Mouse (Mus musculus): Measurements from ENCODE around the gene Prr22. TPM values are rescaled to one million over a fixed set of nuclear protein-coding genes. Genes with fewer than 3 reads are reported as not detected.

Gene Prr22
- total and polyA plus RNA-seq, 3 experiments, result 0.15 to 1.3 (median 0.93) TPM

GRCm38 (mm10) chr17:56814316-56815056 is 44.4 kb downstream of the Prr22 start:
- dilution Hi-C loops (cut with MboI; ENCODE audit: extremely low pct_ligation_motif_present, extremely low pct_unique_long_range_greater_than_20kb, low sequenced_read_pairs), result no loop called here

DNA sequence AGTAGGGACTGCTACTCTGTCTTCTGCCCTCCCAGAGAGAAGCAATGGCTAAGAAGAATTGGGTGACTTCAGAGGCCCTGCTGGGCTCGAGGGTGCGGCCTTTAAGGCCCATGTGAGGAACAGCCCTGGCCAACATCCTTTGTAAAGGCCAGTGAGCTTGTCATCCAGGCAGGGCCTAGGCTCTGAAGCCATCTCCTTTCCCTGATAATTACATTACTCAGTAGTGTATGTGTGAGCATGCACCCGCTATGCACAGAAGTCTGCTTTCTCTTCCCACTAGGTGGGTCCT is 45.0 kb downstream of the Prr22 start:
- H3K79me2 ChIP-seq (replicated peaks; ENCODE audit: control insufficient read depth, extremely low read depth, insufficient read depth, poor library complexity, severe bottlenecking), result no peaks in the 10 kb centered on the region
- no peak for DNase-seq (ENCODE audit: extremely low read depth)
- no peak overlapping the region for H3K27ac ChIP-seq (ENCODE audit: insufficient read depth, low read depth)
- no peak for TF ChIP-seq RCOR1 (conservative IDR thresholded peaks at IDR 0.05; ENCODE audit: low read depth, low read length)
- no peak for TF ChIP-seq MYC (IDR thresholded peaks at IDR 0.05; ENCODE audit: low read depth, low read length)
- TF ChIP-seq NELFE (IDR thresholded peaks at IDR 0.05; ENCODE audit: low read depth, low read length), result no peak
- no peak for TF ChIP-seq MXI1 (IDR thresholded peaks at IDR 0.05; ENCODE audit: low read depth, low read length)
- no peak for TF ChIP-seq ZC3H11A (IDR thresholded peaks at IDR 0.05; ENCODE audit: low read depth, low read length)
- TF ChIP-seq USF2 (conservative IDR thresholded peaks at IDR 0.05; ENCODE audit: low read depth, low read length), result no peak
- TF ChIP-seq MAX (IDR thresholded peaks at IDR 0.05; ENCODE audit: low read length), result no peak
- no peak for TF ChIP-seq CTCF (conservative IDR thresholded peaks at IDR 0.05 in 1 of 2, IDR thresholded peaks at IDR 0.05 in 1 of 2; ENCODE audit: low read depth in 2 of 2, low read length in 2 of 2)
- TF ChIP-seq PAX5 (IDR thresholded peaks at IDR 0.05; ENCODE audit: low read length), result no peak
- H3K4me1 ChIP-seq (ENCODE audit: control insufficient read depth in 1 of 2, insufficient read depth in 2 of 2), result peaks cover 0 to 5% of the 10 kb centered on the region in 2 experiments; a peak in 2 of 4 replicates
- no peaks in the 10 kb centered on the region for H3K9me3 ChIP-seq (replicated peaks; ENCODE audit: low read length)
- peaks cover 55% of the 10 kb centered on the region for H3K27me3 ChIP-seq (replicated peaks)
- dilution Hi-C loops (cut with MboI; ENCODE audit: extremely low pct_ligation_motif_present, extremely low pct_unique_long_range_greater_than_20kb, low sequenced_read_pairs), result no loop called here
- H3K9ac ChIP-seq (ENCODE audit: insufficient read depth, low read depth), result no peak overlapping the region
- H3K36me3 ChIP-seq (replicated peaks in 1 of 2; ENCODE audit: control insufficient read depth in 1 of 2, insufficient read depth in 1 of 2, low read length in 1 of 2), result no peaks in the 10 kb centered on the region
- no peak overlapping the region for H3K4me2 ChIP-seq (ENCODE audit: insufficient read depth, low read depth, poor library complexity, severe bottlenecking)
- in situ Hi-C loops (cut with MboI; ENCODE audit: low pct_ligation_motif_present, low pct_unique_long_range_greater_than_20kb, low sequenced_read_pairs), result no loop called here
- no peak overlapping the region for H3K4me3 ChIP-seq (replicated peaks in 1 of 3; ENCODE audit: low read depth in 2 of 3, low read length in 2 of 3, poor library complexity in 1 of 3)

More at GRCm38 (mm10) chr17:56814316-56815056, 44.4 kb downstream of the Prr22 start:
- Histone ChIP-seq H3K4me2 (ENCODE audit: insufficient read depth, low read depth, poor library complexity, severe bottlenecking) (no peak overlapping the region), H3K4me1 (ENCODE audit: control insufficient read depth in 1 of 2, insufficient read depth in 2 of 2) (0 out of 4 replicates have a peak, but pooled peaks cover 0 to 2% of the 10 kb centered on the region in 2 experiments), H3K79me2 (replicated peaks; ENCODE audit: control insufficient read depth, extremely low read depth, insufficient read depth, poor library complexity, severe bottlenecking) (no peaks in the 10 kb centered on the region), H3K27me3 (replicated peaks) (peaks cover 52% of the 10 kb centered on the region), H3K27ac (ENCODE audit: insufficient read depth, low read depth) (no peak overlapping the region), H3K36me3 (replicated peaks in 1 of 2; ENCODE audit: control insufficient read depth in 1 of 2, insufficient read depth in 1 of 2, low read length in 1 of 2) (no peaks in the 10 kb centered on the region), H3K4me3 (replicated peaks in 1 of 3; ENCODE audit: low read depth in 2 of 3, low read length in 2 of 3, poor library complexity in 1 of 3) (no peak overlapping the region), H3K9ac (ENCODE audit: insufficient read depth, low read depth) (no peak overlapping the region), H3K9me3 (replicated peaks; ENCODE audit: low read length) (no peaks in the 10 kb centered on the region)
- DNase-seq (ENCODE audit: extremely low read depth), result peak; percentile 13
- in situ Hi-C loops (cut with MboI; ENCODE audit: low pct_ligation_motif_present, low pct_unique_long_range_greater_than_20kb, low sequenced_read_pairs), result no loop called here
- no peak for TF ChIP-seq IRF4 (IDR thresholded peaks at IDR 0.05; ENCODE audit: low read depth, low read length)
- no peak for TF ChIP-seq MYC (IDR thresholded peaks at IDR 0.05; ENCODE audit: low read depth, low read length)
- no peak for TF ChIP-seq SMC3 (IDR thresholded peaks at IDR 0.05; ENCODE audit: low read depth, low read length)
- TF ChIP-seq ZKSCAN1 (IDR thresholded peaks at IDR 0.05; ENCODE audit: borderline replicate concordance, low read depth, low read length), result no peak
- TF ChIP-seq POLR2A (IDR thresholded peaks at IDR 0.05; ENCODE audit: low read depth, low read length), result no peak
- TF ChIP-seq ZMIZ1 (IDR thresholded peaks at IDR 0.05; ENCODE audit: low read depth, low read length), result no peak
- no peak for TF ChIP-seq ETS1 (conservative IDR thresholded peaks at IDR 0.05; ENCODE audit: low read depth, low read length)
- no peak for TF ChIP-seq CHD2 (IDR thresholded peaks at IDR 0.05; ENCODE audit: low read length)
- TF ChIP-seq GABPA (IDR thresholded peaks at IDR 0.05; ENCODE audit: insufficient replicate concordance, low read depth, low read length), result no peak
- no peak for TF ChIP-seq MAFK (IDR thresholded peaks at IDR 0.05; ENCODE audit: insufficient replicate concordance, low read length)
- no peak for TF ChIP-seq JUN (IDR thresholded peaks at IDR 0.05; ENCODE audit: insufficient read depth, low read depth, low read length)
- no peak; the same call in 1 of the 2 replicates for TF ChIP-seq MXI1 (IDR thresholded peaks at IDR 0.05; ENCODE audit: low read depth, low read length)
- TF ChIP-seq NRF1 (IDR thresholded peaks at IDR 0.05; ENCODE audit: low read depth, low read length), result no peak
- TF ChIP-seq USF2 (conservative IDR thresholded peaks at IDR 0.05; ENCODE audit: low read depth, low read length), result no peak
- no peak for TF ChIP-seq CHD1 (IDR thresholded peaks at IDR 0.05; ENCODE audit: low read depth, low read length)
- TF ChIP-seq PAX5 (IDR thresholded peaks at IDR 0.05; ENCODE audit: low read length), result no peak
